Mouse (Mus musculus) stomach, embryonic 15.5 days (tissue): ENCODE results near the gene Pla1a. TPM values are rescaled to one million over a fixed set of nuclear protein-coding genes. Genes with fewer than 3 reads are reported as not detected.
"Not testable (repeated sequence)": the region's sequence is repeated elsewhere in the genome, so short reads cannot be mapped to it uniquely, and the experiment has no call there.

ENCODE experiments used
- ATAC-seq: fragments of 200-750 bp; cut with Nextera tagmentation; 2 replicates; pipeline ENCODE4 v1.8.0; 2017; ENCODE audit warnings: low read depth, moderate number of reproducible peaks, moderate TSS enrichment; ENCODE audit not compliant: insufficient read depth, low FRiP score
- H3K27ac ChIP-seq: fragments of 300-500 bp; sonication (generic); 2 replicates; pipeline ENCODE4 v1.5.1; 2015; ENCODE audit warnings: mild to moderate bottlenecking, inconsistent platforms
- H3K27me3 ChIP-seq: fragments of 300-500 bp; sonication (generic); replicated peaks from 2 replicates; pipeline ENCODE4 v1.6.1; 2015; ENCODE audit warnings: inconsistent platforms
- H3K36me3 ChIP-seq: fragments of 300-500 bp; sonication (generic); 2 replicates; pipeline ENCODE4 v1.6.1; 2015; ENCODE audit warnings: inconsistent platforms
- H3K4me1 ChIP-seq: fragments of 300-500 bp; sonication (generic); 2 replicates; pipeline ENCODE4 v1.6.1; 2015; ENCODE audit warnings: inconsistent platforms
- H3K4me2 ChIP-seq: fragments of 300-500 bp; sonication (generic); 2 replicates; pipeline ENCODE4 v1.6.1; 2015; ENCODE audit warnings: mild to moderate bottlenecking, inconsistent platforms
- H3K4me3 ChIP-seq: fragments of 300-500 bp; sonication (generic); replicated peaks from 2 replicates; pipeline ENCODE4 v1.5.1; 2015; ENCODE audit warnings: inconsistent platforms
- H3K9ac ChIP-seq: fragments of 300-500 bp; sonication (generic); 2 replicates; pipeline ENCODE4 v1.6.1; 2015; ENCODE audit warnings: inconsistent platforms
- H3K9me3 ChIP-seq: fragments of 300-500 bp; sonication (generic); 2 replicates; pipeline ENCODE4 v1.6.1; 2016; ENCODE audit warnings: inconsistent platforms
- WGBS: fragments of 180-500 bp; shearing (Covaris S2); methylation state at CpG from one replicate; pipeline ENCODE4 v1.1.7; 2015; 5-methylcytosine and 5-hydroxymethylcytosine counted together
- polyA plus RNA-seq: library from polyadenylated mRNA; unstranded; fragments of >200 nt; fragmentation: Nextera tagmentation; extraction: Ambion mirVana; gene quantifications from 2 replicates; pipeline ENCODE4 v1.2.1, GENCODE M21; 2015

Gene Pla1a
- polyA plus RNA-seq, 1 experiment from 2014 or later = 3.2 TPM

DNA sequence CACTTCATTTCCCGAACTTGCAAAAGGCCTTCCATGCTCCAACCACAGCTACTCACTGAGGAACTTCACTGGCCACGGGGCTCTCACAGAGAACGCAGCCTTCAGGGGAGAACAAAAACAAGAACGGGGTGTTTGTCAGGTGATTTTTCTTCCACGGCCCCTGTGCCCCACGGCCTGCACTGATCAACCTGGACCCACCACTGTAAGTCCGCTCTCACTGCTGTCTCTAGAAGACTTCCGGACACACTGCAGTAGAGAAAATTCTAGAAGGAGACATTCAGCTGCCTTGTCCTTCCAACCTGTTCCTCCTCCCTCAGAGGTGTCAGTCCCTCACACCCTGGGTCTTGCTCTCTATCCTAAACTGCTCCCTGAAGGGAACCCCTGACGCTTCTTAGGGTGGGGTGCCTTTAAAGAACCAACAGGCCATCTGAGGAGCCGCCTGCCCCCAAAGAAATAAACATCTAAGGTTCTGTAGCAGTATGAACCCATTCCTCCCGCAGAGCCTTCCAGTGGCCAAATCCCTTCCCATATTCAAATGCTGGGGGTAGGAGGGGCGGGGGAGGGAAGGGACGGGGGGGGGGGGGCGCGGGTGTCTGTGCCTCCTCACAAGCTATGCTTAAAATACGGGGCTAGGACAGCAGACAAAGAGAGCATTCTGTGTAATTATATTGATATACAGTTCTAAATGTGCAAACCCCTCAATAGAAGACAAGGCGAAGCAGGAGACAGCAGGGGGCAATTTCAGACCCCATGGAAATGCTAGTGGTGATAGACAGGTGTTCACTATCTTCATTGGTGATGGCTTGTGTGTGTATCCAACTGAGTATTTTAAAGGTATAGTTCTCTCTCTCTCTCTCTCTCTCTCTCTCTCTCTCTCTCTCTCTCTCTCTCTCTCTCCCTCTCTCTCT lies 22.8 kb upstream of the Pla1a start, which contains the start of gene Cd80:
Gene Cd80 (plus strand): TSS at position 51 of the 908 bp plus-strand sequence.
- no peak within 1 kb of the TSS for H3K27ac ChIP-seq
- H3K27me3 ChIP-seq = no peaks in the 10 kb centered on the region
- ATAC-seq = no peak
- no peaks in the 10 kb centered on the region for H3K9me3 ChIP-seq
- H3K9ac ChIP-seq = no peak within 1 kb of the TSS
- no peaks in the 10 kb centered on the region for H3K36me3 ChIP-seq
- no peak within 1 kb of the TSS for H3K4me3 ChIP-seq
- H3K4me1 ChIP-seq = peaks cover 8% of the 10 kb centered on the region; the same call in 1 of the 2 replicates
- no peak within 1 kb of the TSS for H3K4me2 ChIP-seq
- 61% methylated on average over 17 of the region's 17 CpGs for WGBS

DNA sequence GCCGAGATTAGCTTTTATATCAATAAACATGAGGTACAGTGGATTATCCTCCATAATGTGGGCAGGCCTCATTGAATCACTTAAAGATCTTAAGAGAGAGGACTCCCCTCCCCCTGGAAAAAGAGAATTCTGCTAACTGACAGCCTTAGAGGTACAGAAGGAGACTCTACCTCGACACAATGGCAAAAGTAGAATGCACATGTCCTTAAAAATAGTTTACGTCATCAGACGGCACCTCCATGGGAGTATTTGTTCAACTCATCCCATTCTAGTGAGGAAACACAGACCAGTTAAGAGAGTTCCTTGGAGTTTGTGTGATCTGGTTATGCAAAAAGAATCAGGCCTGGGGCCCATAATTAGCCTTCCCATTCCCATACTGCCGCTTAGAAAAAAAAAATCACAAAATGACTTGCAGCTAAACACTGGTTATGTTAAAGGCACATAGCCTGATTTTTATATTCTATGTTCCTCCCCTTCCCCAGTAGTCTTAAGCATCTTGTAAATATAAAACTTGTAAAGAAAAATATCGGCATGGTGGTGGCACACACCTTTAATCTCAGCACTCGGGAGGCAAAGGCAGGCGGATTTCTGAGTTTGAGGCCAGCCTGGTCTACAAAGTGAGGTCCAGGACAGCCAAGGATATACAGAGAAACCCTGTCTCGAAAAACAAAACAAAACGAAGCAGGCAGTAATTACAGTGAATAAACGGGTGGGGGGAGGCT lies 21.7 kb upstream of the Pla1a start:
- H3K9ac ChIP-seq = no peak overlapping the region
- no peak overlapping the region for H3K4me3 ChIP-seq
- H3K9me3 ChIP-seq = no peaks in the 10 kb centered on the region
- no peak overlapping the region for H3K4me2 ChIP-seq
- H3K4me1 ChIP-seq = peaks cover 8% of the 10 kb centered on the region; the same call in 1 of the 2 replicates
- H3K27ac ChIP-seq = no peak overlapping the region
- 72% methylated on average over 11 of the region's 11 CpGs for WGBS
- ATAC-seq = no peak
- no peaks in the 10 kb centered on the region for H3K27me3 ChIP-seq
- H3K36me3 ChIP-seq = no peaks in the 10 kb centered on the region

DNA sequence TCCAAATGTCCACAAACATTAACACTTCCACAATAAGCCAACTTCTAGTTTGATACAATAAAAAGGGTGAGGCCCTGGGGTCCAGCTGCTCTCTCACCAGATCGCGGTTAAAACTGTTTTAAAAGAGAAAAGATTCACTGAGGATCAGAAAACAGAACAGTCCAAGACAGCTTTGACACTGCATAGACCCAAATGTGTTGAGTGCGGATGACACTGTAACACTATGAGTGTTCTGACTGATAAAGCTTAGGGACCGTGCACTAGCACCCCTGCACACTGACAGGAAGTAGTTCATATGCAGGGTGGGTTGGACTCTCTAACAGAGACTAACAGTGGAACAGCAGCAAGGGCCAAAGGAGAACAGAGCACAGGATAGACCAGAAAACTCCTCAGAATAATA lies 21.0 kb upstream of the Pla1a start:
- Histone ChIP-seq H3K4me2 (no peak overlapping the region), H3K36me3 (no peaks in the 10 kb centered on the region), H3K4me3 (no peak overlapping the region), H3K4me1 (peaks cover 8% of the 10 kb centered on the region; the same call in 1 of the 2 replicates), H3K27ac (no peak overlapping the region), H3K9me3 (no peaks in the 10 kb centered on the region), H3K9ac (no peak overlapping the region), H3K27me3 (no peaks in the 10 kb centered on the region)
- WGBS = 84% methylated on average over 4 of the region's 4 CpGs
- no peak for ATAC-seq

DNA sequence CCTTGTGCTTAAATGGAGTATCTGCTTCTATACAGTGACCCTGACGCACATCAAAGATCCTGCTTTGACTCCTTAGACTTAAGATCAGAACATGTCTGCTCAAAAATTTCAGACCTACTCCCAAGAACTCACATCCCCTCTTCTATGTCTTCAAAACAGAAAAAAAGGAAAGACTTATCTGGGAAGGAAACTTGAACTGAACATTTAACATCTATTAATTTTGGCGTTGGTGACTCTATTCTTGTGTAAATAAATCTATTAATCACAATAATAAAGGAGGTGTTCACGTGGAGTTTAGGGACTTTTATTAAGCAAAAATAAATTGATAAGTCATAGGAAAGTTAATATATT lies 20.2 kb upstream of the Pla1a start:
- Histone ChIP-seq H3K4me1 (peaks cover 8% of the 10 kb centered on the region; the same call in 1 of the 2 replicates), H3K4me2 (peak overlapping the region; percentile 60), H3K9ac (peak overlapping the region; percentile 77), H3K4me3 (peak overlapping the region; percentile 75), H3K27ac (peak overlapping the region; percentile 93), H3K36me3 (no peaks in the 10 kb centered on the region), H3K9me3 (no peaks in the 10 kb centered on the region), H3K27me3 (no peaks in the 10 kb centered on the region)
- WGBS = 19% methylated on average over 3 of the region's 3 CpGs
- ATAC-seq = no peak

DNA sequence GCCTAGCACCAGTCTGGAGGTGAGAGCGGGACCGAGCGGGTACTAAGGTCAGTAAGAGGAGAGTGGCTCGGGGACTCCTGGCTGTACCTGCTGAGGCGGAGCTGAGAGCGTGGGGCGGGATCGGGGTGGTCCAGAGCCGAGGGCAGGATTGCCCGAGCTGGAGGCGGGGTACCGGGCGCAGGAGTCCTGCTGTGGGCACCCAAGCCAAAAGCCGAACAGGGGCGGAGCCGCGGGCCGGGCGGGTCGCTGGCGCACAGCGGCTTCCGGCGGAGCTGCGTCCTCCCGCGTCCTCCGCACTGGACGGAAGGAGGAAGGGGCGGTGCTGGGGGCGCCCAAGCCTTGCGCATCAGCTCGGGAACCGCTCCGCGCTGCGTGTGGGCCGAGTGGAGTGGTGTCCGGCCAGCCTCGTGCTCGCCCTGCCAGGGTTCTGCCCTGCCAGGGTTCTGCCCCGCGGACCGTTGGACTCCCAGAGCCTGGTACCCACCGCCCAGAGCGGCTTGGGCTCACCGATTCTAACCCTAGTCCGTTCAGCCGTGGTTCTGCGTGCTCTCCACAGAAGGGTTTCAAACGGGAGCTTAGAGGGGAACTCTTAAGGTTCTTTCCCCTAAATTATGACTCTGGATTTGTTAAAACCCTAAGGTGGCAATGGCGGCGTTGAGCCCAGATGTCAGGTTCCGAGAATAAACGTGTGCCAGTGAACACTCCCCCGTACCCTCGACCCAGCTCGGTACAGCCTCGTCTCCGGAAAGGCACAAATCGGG lies 19.7 kb upstream of the Pla1a start, which contains the start of gene Adprh:
Gene Adprh (minus strand): TSS at position 262 of the 761 bp plus-strand sequence.
- under 1% methylated on average over 54 of the region's 61 CpGs for WGBS
- H3K27ac ChIP-seq = peak within 1 kb of the TSS; percentile 93

DNA sequence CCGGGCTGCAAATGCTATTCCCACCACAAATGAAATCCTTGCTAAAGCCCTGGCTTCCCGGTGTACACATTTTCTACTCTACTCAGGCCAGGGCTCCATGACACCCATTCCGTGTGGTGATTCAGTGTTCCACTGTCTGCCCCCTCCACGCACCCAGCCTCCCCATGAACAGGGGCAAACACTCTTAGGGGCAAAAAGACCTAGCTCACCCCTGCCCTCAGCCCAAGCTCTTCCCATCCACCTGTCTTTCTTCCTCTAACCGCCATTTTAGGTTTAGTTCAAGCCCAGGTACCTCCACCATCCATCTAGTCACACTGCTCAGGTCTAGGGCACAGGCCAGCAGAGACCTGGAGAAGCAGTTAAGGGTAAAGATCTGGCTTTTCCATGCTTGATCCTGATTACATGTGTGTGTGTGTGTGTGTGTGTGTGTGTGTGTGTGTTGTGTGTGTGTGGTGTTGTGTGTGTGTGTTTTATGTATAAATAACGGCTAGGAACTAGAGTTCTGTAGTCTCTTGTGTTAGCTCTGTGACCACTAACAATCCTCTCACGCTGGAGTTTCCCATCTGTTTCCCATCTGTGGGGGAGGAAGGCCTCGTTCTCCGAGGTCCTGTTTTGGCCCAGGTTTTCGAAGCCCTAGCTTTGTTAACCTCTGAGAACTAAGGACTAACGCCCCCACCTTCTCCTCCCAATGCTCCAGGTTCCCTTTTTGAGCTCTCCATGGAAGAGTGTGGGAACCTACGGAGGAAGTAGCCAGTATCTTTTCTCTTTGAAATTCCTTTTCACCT lies 18.7 kb upstream of the Pla1a start:
- Histone ChIP-seq H3K4me1 (peaks cover 8% of the 10 kb centered on the region; the same call in 1 of the 2 replicates), H3K4me2 (peak overlapping the region; percentile 60), H3K27ac (peak overlapping the region; percentile 93), H3K9me3 (no peaks in the 10 kb centered on the region), H3K36me3 (peaks cover 9% of the 10 kb centered on the region; the same call in 1 of the 2 replicates), H3K27me3 (no peaks in the 10 kb centered on the region), H3K4me3 (peak overlapping the region; percentile 75), H3K9ac (peak overlapping the region; percentile 77; the same call in 1 of the 2 replicates)
- ATAC-seq = no peak
- 41% methylated on average over 12 of the region's 12 CpGs for WGBS

More for the DNA sequence above, 19.7 kb upstream of the Pla1a start, which contains the start of gene Adprh:
- H3K4me3 ChIP-seq = peak within 1 kb of the TSS; percentile 75
- peak within 1 kb of the TSS; percentile 77 for H3K9ac ChIP-seq
- ATAC-seq = peak; percentile 97
- H3K9me3 ChIP-seq = no peaks in the 10 kb centered on the region
- H3K4me2 ChIP-seq = peak within 1 kb of the TSS; percentile 60
- peaks cover 8% of the 10 kb centered on the region; the same call in 1 of the 2 replicates for H3K4me1 ChIP-seq
- no peaks in the 10 kb centered on the region for H3K27me3 ChIP-seq
- no peaks in the 10 kb centered on the region for H3K36me3 ChIP-seq

DNA sequence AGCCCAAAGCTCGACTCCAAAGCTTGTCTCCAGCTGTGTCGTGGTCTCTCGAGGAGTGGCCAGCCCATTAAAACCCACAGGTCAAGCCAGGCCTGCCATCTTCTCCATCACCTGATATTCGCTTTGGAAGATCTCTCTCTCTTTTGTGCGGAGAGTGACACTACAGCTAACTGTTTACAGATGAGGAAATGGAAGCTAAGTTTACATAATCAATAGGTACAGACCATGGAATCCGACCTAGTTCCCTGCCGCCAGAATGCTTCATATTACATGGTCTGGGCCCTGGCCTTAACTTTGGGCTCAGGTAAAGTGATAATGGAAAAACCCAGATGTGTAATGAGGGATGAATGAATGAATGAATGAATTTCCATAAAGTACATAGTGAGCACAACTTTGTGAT lies 17.8 kb upstream of the Pla1a start:
- 84% methylated on average over 7 of the region's 7 CpGs for WGBS
- peaks cover 16% of the 10 kb centered on the region for H3K36me3 ChIP-seq
- ATAC-seq = no peak
- no peaks in the 10 kb centered on the region for H3K9me3 ChIP-seq
- no peak overlapping the region for H3K4me2 ChIP-seq
- H3K9ac ChIP-seq = no peak overlapping the region
- H3K4me3 ChIP-seq = no peak overlapping the region
- H3K4me1 ChIP-seq = peaks cover 8% of the 10 kb centered on the region; the same call in 1 of the 2 replicates
- no peaks in the 10 kb centered on the region for H3K27me3 ChIP-seq
- H3K27ac ChIP-seq = no peak overlapping the region

DNA sequence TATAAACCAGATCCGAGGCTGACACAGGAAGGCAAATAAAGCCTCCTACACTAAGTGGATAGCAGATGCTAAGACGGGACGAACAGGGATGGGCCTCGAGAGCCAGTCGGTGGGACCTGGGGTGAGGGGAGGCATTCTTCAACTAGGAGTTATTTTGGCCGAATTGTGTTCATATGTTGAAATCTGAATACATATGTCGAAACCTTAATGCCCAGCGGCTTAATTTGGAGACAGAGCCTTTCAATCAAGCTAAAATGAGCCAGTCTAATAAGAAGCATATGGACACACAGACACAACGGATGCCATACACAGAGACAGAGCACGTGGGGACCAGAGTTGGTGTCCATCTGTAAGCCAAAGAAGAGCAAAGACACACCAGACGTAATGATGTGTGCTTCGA lies 15.5 kb upstream of the Pla1a start:
- 92% methylated on average over 12 of the region's 12 CpGs for WGBS

DNA sequence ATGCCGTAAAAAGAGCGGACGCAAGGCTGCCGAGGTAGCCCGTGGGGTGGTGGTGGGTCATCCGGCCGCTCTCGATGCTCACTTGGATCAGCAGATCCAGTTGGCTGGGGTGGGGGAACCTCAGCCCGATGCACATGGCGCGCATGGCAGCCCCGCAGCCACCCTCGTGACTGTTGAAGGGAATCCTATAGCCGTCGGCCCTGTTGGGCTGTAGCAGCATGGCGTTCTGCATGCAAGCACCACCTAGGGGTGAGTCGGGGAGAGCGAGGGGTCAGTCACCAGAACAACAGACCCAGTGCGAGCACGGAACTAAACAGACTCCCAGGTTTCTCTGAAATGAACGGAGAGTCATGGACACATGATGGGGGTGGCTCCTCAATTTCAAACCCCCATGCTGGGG lies 14.4 kb upstream of the Pla1a start:
- ATAC-seq = no peak
- 90% methylated on average over 21 of the region's 21 CpGs for WGBS
- peaks cover 36% of the 10 kb centered on the region for H3K36me3 ChIP-seq

More for the DNA sequence above, 15.5 kb upstream of the Pla1a start:
- Histone ChIP-seq H3K9me3 (no peaks in the 10 kb centered on the region), H3K27ac (no peak overlapping the region), H3K36me3 (peaks cover 36% of the 10 kb centered on the region), H3K4me3 (no peak overlapping the region), H3K4me1 (peaks cover 8% of the 10 kb centered on the region; the same call in 1 of the 2 replicates), H3K27me3 (no peaks in the 10 kb centered on the region), H3K9ac (no peak overlapping the region), H3K4me2 (no peak overlapping the region)
- ATAC-seq = no peak

DNA sequence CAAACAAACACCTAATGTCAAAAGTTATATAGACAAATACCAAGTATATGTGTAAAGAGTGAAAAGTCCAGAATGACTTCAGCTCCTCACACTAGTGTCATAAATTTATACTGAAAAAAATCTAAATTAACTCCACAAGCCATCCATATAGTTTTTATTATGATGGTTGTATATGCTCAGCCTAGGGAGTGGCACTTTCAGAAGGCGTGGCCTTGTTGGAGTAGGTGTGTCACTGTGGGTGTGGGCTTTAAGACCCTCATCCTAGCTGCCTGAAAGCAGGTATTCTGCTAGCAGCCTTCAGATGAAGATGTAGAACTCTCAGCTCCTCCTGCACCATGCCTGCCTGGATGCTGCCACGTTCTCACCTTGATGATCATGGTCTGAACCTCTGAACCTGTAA lies 13.2 kb upstream of the Pla1a start:
- H3K9ac ChIP-seq, H3K4me1 ChIP-seq, H3K27ac ChIP-seq, H3K27me3 ChIP-seq, H3K4me3 ChIP-seq, ATAC-seq, H3K4me2 ChIP-seq, H3K9me3 ChIP-seq: not testable (repeated sequence)
- H3K36me3 ChIP-seq = peaks cover 36% of the 10 kb centered on the region
- 94% methylated on average over 2 of the region's 2 CpGs for WGBS

More for the DNA sequence above, 14.4 kb upstream of the Pla1a start:
- Histone ChIP-seq H3K9ac (no peak overlapping the region), H3K4me1 (peaks cover 8% of the 10 kb centered on the region; the same call in 1 of the 2 replicates), H3K27me3 (no peaks in the 10 kb centered on the region), H3K4me2 (no peak overlapping the region), H3K9me3 (no peaks in the 10 kb centered on the region), H3K4me3 (no peak overlapping the region), H3K27ac (no peak overlapping the region)

DNA sequence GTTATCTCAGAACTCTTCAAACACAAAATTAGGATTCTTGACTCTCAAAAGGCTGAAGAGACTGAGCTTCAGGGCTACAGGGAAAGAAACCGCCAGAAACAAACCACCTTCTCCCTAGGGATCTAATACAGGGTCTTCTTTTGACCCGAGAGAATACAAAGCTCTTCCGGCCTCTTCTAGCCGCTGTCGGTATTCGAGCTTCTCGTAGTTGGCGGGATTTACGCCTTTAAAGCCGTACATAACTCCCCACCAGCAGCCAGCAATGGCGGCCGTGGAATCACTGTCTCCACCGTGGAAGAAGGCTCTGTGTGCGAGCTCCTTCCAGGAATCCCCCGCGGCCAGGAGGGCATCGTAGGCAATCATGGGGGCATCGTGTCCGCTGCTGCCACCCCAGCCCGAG lies 12.6 kb upstream of the Pla1a start:
- no peak overlapping the region for H3K27ac ChIP-seq
- H3K27me3 ChIP-seq = no peaks in the 10 kb centered on the region
- H3K36me3 ChIP-seq = peaks cover 36% of the 10 kb centered on the region
- no peak for ATAC-seq
- no peak overlapping the region for H3K4me3 ChIP-seq
- WGBS = 94% methylated on average over 20 of the region's 20 CpGs
- no peak overlapping the region for H3K9ac ChIP-seq
- H3K4me1 ChIP-seq = no peaks in the 10 kb centered on the region
- H3K9me3 ChIP-seq = no peaks in the 10 kb centered on the region
- H3K4me2 ChIP-seq = no peak overlapping the region
